Mouse (Mus musculus): ENCODE data around the gene Btbd35f6.
"Not testable (repeated sequence)": the region's sequence is repeated elsewhere in the genome, so short reads cannot be mapped to it uniquely, and the experiment has no call there.

Gene Btbd35f6

GRCm38 (mm10) chrX:33956440-33956839, at the start of gene Btbd35f6:
Btbd35f6 (minus strand) TSS chrX:33956540.
- not testable (repeated sequence) for DNase-seq (ENCODE audit: low spot score)

DNA sequence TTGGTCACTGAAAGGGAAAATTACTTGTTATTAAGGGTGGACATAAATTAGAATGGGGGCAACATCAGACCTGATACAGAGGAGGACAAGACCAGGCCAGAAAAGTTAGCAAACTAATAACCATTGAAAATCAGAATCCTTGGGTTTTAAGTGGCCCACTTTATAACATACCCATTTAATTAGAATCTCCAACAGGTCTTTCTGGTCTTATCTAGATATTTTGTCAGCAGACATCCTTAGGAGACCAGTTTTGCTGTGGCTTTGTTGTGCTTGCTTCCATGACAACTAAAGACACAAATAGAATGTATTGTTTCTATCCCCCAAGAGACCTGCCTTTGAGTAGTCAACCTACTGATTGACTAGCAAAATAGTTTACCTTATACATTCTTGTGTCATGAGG, 30.4 kb upstream of the Btbd35f6 start, which contains the start of gene Gm21870:
Gm21870 (minus strand) TSS at position 101 of the 400 bp plus-strand sequence.
- not testable (repeated sequence) for DNase-seq (ENCODE audit: low spot score)

DNA sequence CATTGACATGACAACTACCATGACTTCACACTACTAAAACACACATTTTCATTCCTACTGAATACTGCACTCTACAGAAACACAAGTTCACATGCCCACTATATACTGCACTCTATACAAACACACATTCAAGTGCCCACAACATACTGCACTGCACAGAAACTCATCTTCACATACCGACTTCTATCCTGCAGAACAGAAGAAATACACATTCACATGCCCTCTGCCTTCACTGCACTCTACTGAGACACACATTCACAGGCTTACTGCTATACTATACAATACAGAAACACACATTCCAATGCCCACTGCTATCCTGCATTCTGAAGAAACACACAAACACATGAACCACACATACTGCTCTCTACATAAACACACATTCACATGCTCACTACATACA, 26.1 kb downstream of the Btbd35f6 start:
- DNase-seq (ENCODE audit: low spot score), result not testable (repeated sequence)

GRCm38 (mm10) chrX:33928225-33928624, 28.1 kb downstream of the Btbd35f6 start:
- not testable (repeated sequence) for DNase-seq (ENCODE audit: low spot score)

DNA sequence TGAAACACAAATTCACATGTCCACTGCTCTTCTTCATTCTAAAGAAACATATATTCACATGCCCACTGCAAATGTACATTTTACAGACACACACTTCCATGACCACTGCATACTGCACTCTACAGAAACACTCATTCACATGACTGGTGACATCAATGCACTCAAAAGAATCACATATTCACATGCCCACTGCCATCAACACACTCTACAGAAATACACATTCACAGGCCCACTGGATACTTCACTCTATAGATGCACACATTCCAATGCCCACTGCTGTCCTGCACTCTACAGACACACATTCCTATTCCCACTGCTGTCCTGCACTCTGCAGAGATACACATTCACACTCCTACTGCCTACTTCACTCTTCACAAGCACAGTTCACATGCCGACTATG, 30.0 kb downstream of the Btbd35f6 start:
- not testable (repeated sequence) for DNase-seq (ENCODE audit: low spot score)

- not testable (repeated sequence) for DNase-seq (ENCODE audit: low spot score)
Observed at GRCm38 (mm10) chrX:33925420-33925819, 30.9 kb downstream of the Btbd35f6 start.
